Mouse (Mus musculus) C2C12 (cell line): ENCODE measurements at regions not wholly inside any gene's neighbourhood (a gene's known extent, or its start where the extent isn't known, plus 50 kb on each side); places are given as distances from the start of the nearest gene placed in this dataset. TPM values are rescaled to one million over a fixed set of nuclear protein-coding genes. Genes with fewer than 3 reads are reported as not detected.

Experiments used
- H3K27me3 ChIP-seq: one replicate; pipeline ENCODE4 v1.6.1; 2011; ENCODE audit not compliant: control insufficient read depth, insufficient read depth, insufficient read length
- H3K36me3 ChIP-seq: one replicate; pipeline ENCODE4 v1.6.1; 2011; ENCODE audit not compliant: control insufficient read depth, insufficient read depth
- H3K4me3 ChIP-seq: one replicate; pipeline ENCODE4 v1.5.1; 2011; ENCODE audit warnings: mild to moderate bottlenecking, control low read depth; ENCODE audit not compliant: poor library complexity, insufficient read depth, severe bottlenecking
- H3K79me2 ChIP-seq: one replicate; pipeline ENCODE4 v1.6.1; 2011; ENCODE audit not compliant: control insufficient read depth, insufficient read depth
- H3K79me3 ChIP-seq: one replicate; pipeline ENCODE4 v1.6.1; 2011; ENCODE audit warnings: low read depth, control low read depth
- H3ac ChIP-seq: one replicate; pipeline ENCODE3; 2011; ENCODE audit warnings: low read depth; ENCODE audit not compliant: control insufficient read depth, insufficient read length
- CEBPB ChIP-seq: IDR thresholded peaks from one replicate; pipeline ENCODE4 v1.6.1; 2011; ENCODE audit warnings: low read depth, mild to moderate bottlenecking, control low read depth, moderate library complexity
- CTCF ChIP-seq: IDR thresholded peaks from one replicate; pipeline ENCODE4 v1.5.1; 2011; ENCODE audit not compliant: control insufficient read depth, insufficient read depth, insufficient read length
- FOSL1 ChIP-seq: IDR thresholded peaks from one replicate; pipeline ENCODE4 v1.8.0; 2011; ENCODE audit warnings: mild to moderate bottlenecking, low read length; ENCODE audit not compliant: poor library complexity, insufficient read depth, severe bottlenecking
- MAX ChIP-seq: IDR thresholded peaks from one replicate; pipeline ENCODE4 v1.6.1; 2011; ENCODE audit warnings: mild to moderate bottlenecking, control low read depth
- MYOD1 ChIP-seq: IDR thresholded peaks from one replicate; pipeline ENCODE4 v1.6.1; 2011; ENCODE audit warnings: low read depth; ENCODE audit not compliant: control insufficient read depth, insufficient read length
- MYOG ChIP-seq: IDR thresholded peaks from one replicate; pipeline ENCODE4 v1.6.1; 2011; ENCODE audit not compliant: control insufficient read depth, insufficient read length; ENCODE audit errors: extremely low read depth
- USF1 ChIP-seq: IDR thresholded peaks from one replicate; pipeline ENCODE4 v1.6.1; 2011; ENCODE audit warnings: low read depth, mild to moderate bottlenecking, control low read depth, moderate library complexity
- microRNA-seq: library from miRNA; unstranded; fragments of <30 nt; microRNA quantifications from one replicate; pipeline ENCODE4, GENCODE M21; 2019; ENCODE audit warnings: borderline microRNAs expressed

DNA sequence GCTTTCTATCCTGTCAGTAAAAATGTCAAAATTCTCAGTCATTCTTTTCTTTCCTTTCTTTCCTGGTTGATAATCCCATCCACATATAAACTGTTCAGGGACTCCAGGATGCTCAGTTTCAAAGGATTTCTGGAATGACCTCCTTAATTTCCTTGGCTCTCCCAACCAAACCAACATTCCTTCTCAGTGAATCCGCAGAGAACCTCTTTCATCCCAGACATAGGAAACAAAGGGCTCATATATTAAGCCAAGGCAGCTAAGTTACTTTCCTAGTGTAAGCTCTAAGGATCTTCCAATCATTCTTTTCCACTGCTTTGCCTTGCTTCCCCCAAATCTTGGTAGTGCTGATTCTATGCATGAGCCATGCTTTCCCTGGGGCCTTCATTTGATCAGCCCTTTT is 69.5 kb upstream of the Dcn start:
- H3K4me3 ChIP-seq = no peak overlapping the region
- TF ChIP-seq CEBPB = no peak
- no peak for TF ChIP-seq CTCF
- no peak for TF ChIP-seq USF1
- no peak for TF ChIP-seq MYOD1
- TF ChIP-seq MYOG = no peak
- no peak for TF ChIP-seq MAX
- no peak for TF ChIP-seq FOSL1
- H3K79me2 ChIP-seq = no peaks in the 10 kb centered on the region
- no peaks in the 10 kb centered on the region for H3K79me3 ChIP-seq
- H3ac ChIP-seq = no peak overlapping the region
- no peaks in the 10 kb centered on the region for H3K27me3 ChIP-seq
- no peaks in the 10 kb centered on the region for H3K36me3 ChIP-seq

GRCm38 (mm10) chr10:97422579-97422978 is 56.8 kb upstream of the Dcn start:
- TF ChIP-seq CEBPB (no peak), MYOD1 (no peak), FOSL1 (no peak), USF1 (no peak), CTCF (no peak), MAX (no peak), MYOG (no peak)
- H3K36me3 ChIP-seq = no peaks in the 10 kb centered on the region
- no peak overlapping the region for H3K4me3 ChIP-seq
- H3K79me3 ChIP-seq = no peaks in the 10 kb centered on the region
- no peak overlapping the region for H3ac ChIP-seq
- no peaks in the 10 kb centered on the region for H3K79me2 ChIP-seq
- no peaks in the 10 kb centered on the region for H3K27me3 ChIP-seq

- H3K4me3 ChIP-seq = no peak overlapping the region
- no peak overlapping the region for H3ac ChIP-seq
- no peaks in the 10 kb centered on the region for H3K79me2 ChIP-seq
- no peak for TF ChIP-seq MYOG
- TF ChIP-seq CTCF = no peak
- no peak for TF ChIP-seq USF1
- no peak for TF ChIP-seq MYOD1
- TF ChIP-seq CEBPB = no peak
- TF ChIP-seq FOSL1 = no peak
- TF ChIP-seq MAX = no peak
- no peaks in the 10 kb centered on the region for H3K27me3 ChIP-seq
- H3K36me3 ChIP-seq = no peaks in the 10 kb centered on the region
- no peaks in the 10 kb centered on the region for H3K79me3 ChIP-seq
Measured at GRCm38 (mm10) chr10:97423039-97423700, 56.2 kb upstream of the Dcn start.

Small RNA genes lying in the stretch of these regions (microRNA-seq; reads per million reads assigned to microRNA genes)
- gene Gm24587 (not detected), gene Mir3966 (not detected)
